Mouse (Mus musculus) urinary bladder, adult 2 months (tissue): ENCODE results near the gene Lamtor5. TPM values are rescaled to one million over a fixed set of nuclear protein-coding genes. Genes with fewer than 3 reads are reported as not detected.

Source experiments
- DNase-seq: peaks from one replicate; pipeline ENCODE4 v3.0.0; 2022; ENCODE audit warnings: low spot score
- polyA plus RNA-seq: library from polyadenylated mRNA; depleted of rRNA; stranded (reverse); fragments of >200 nt; gene quantifications from 2 replicates; pipeline ENCODE4 v1.2.3, GENCODE M21; 2012; rRNA removed

The Lamtor5 gene
- polyA plus RNA-seq: 121 and 139 TPM in 2 replicates

GRCm38 (mm10) chr3:107278479-107279269, at the start of gene Lamtor5:
Gene Lamtor5 (plus strand): TSS chr3:107278858.
- DNase-seq: peak; percentile 85

- no peak for DNase-seq
Observed at GRCm38 (mm10) chr3:107229221-107229620, 49.4 kb upstream of the Lamtor5 start.

- no peak for DNase-seq
Observed at GRCm38 (mm10) chr3:107229822-107230221, 48.8 kb upstream of the Lamtor5 start.

- DNase-seq: no peak
Observed at GRCm38 (mm10) chr3:107230527-107230926, 48.1 kb upstream of the Lamtor5 start, which contains the start of gene A630076J17Rik. Gene A630076J17Rik (plus strand): TSS chr3:107230614.

- no peak for DNase-seq
Observed at GRCm38 (mm10) chr3:107231202-107231601, 47.5 kb upstream of the Lamtor5 start.

- DNase-seq: peak; percentile 58
Observed at GRCm38 (mm10) chr3:107233351-107233813, 45.3 kb upstream of the Lamtor5 start.

- no peak for DNase-seq
Observed at GRCm38 (mm10) chr3:107233945-107234344, 44.7 kb upstream of the Lamtor5 start.

- no peak for DNase-seq
Observed at GRCm38 (mm10) chr3:107238051-107238450, 40.6 kb upstream of the Lamtor5 start.

GRCm38 (mm10) chr3:107238471-107238980, 40.1 kb upstream of the Lamtor5 start:
- no peak for DNase-seq

GRCm38 (mm10) chr3:107239607-107240006, 39.1 kb upstream of the Lamtor5 start, which contains the start of gene Prok1:
Gene Prok1 (minus strand): TSS chr3:107239707.
- no peak for DNase-seq

- no peak for DNase-seq
Observed at GRCm38 (mm10) chr3:107241389-107242094, 37.1 kb upstream of the Lamtor5 start.

GRCm38 (mm10) chr3:107246876-107247275, 31.8 kb upstream of the Lamtor5 start:
- DNase-seq: no peak

GRCm38 (mm10) chr3:107249042-107249441, 29.6 kb upstream of the Lamtor5 start:
- DNase-seq: no peak

GRCm38 (mm10) chr3:107250320-107250719, 28.3 kb upstream of the Lamtor5 start:
- no peak for DNase-seq

GRCm38 (mm10) chr3:107252035-107252434, 26.6 kb upstream of the Lamtor5 start:
- no peak for DNase-seq

- no peak for DNase-seq
Observed at GRCm38 (mm10) chr3:107253925-107254324, 24.7 kb upstream of the Lamtor5 start.

GRCm38 (mm10) chr3:107255992-107256391, 22.7 kb upstream of the Lamtor5 start:
- DNase-seq: no peak

GRCm38 (mm10) chr3:107256724-107257123, 21.9 kb upstream of the Lamtor5 start:
- DNase-seq: no peak

- no peak for DNase-seq
Observed at GRCm38 (mm10) chr3:107257924-107258323, 20.7 kb upstream of the Lamtor5 start.

GRCm38 (mm10) chr3:107260956-107261850, 17.5 kb upstream of the Lamtor5 start:
- no peak for DNase-seq

- no peak for DNase-seq
Observed at GRCm38 (mm10) chr3:107261851-107262165, 16.9 kb upstream of the Lamtor5 start.
